Mouse (Mus musculus): ENCODE measurements at regions not wholly inside any gene's neighbourhood (a gene's known extent, or its start where the extent isn't known, plus 50 kb on each side); places are given as distances from the start of the nearest gene placed in this dataset.

DNA sequence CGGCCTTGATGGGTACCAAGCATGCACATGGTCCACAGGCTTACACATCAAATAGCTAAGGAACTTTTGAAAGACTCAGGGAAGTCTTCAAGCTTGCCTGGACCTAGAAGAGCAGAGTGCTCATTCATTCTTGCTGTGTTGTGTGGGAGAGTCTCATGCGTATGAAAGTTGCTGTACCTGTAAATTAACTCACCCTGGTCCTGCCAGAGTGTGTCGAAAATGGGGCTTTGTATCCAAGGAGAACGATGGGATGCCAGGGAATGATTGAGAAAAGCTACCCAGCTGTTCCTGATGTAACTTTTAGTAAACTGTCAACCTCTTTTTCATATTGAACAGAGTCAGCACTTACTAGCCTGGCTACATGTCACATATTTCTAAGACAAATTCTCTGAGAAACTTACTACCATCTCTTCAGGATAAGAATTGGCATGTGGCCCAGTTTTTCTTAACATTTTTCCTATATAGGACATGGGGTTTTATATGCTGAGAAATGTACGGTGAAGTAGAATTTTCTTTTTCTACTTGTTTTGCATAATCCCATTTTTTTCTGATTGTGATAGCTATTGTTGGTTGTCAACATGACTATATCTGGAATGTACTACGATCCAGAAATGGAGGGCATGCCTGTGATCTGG, 95.0 kb upstream of the Rreb1 start:
- Histone ChIP-seq H3K4me1 (replicated peaks; ENCODE audit: insufficient read depth, low read length) (no peaks in the 10 kb centered on the region), H3K27ac (no peak overlapping the region), H3K9me3 (replicated peaks; ENCODE audit: low read length) (no peaks in the 10 kb centered on the region), H3K27me3 (ENCODE audit: insufficient read depth, low read length) (no peaks in the 10 kb centered on the region), H3K4me3 (replicated peaks; ENCODE audit: low read depth, low read length) (no peak overlapping the region), H3K36me3 (ENCODE audit: insufficient read depth, low read length) (no peaks in the 10 kb centered on the region), H3K9ac (ENCODE audit: low read depth, low read length) (no peak overlapping the region), H3K4me2 (ENCODE audit: low read length) (no peak overlapping the region)
- 78% methylated on average over 6 of the region's 6 CpGs for WGBS
- ATAC-seq (replicated peaks; ENCODE audit: low FRiP score, low read depth) (no peak), DNase-seq (ENCODE audit: low spot score) (no peak)
- TF ChIP-seq CTCF (IDR thresholded peaks at IDR 0.05; ENCODE audit: low read depth), result no peak

DNA sequence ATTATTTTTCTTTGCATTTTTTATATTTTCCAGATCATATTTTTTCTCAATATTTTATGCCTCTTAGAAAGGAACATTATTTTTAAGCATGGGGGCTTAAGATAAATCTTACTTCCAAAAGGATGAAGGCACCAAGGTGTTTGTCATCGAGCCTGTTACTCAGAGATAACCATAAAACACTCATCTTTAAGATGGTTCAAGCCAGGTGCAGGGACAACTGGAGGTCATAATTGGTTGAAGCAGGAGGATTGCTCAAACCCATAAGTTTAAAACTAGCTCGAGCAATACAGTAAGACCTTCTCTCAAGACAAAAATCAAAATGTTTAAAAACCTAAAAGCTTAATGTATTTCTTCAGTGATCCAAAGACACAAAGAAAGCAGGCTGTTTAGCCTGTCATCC, 92.6 kb upstream of the Rreb1 start:
- H3K4me2 ChIP-seq (ENCODE audit: low read length), result no peak overlapping the region
- no peaks in the 10 kb centered on the region for H3K36me3 ChIP-seq (ENCODE audit: insufficient read depth, low read length)
- H3K9me3 ChIP-seq (replicated peaks; ENCODE audit: low read length), result no peaks in the 10 kb centered on the region
- ATAC-seq (replicated peaks; ENCODE audit: low FRiP score, low read depth) (no peak), DNase-seq (ENCODE audit: low spot score) (no peak)
- no peaks in the 10 kb centered on the region for H3K4me1 ChIP-seq (replicated peaks; ENCODE audit: insufficient read depth, low read length)
- H3K27ac ChIP-seq, result no peak overlapping the region
- H3K4me3 ChIP-seq (replicated peaks; ENCODE audit: low read depth, low read length), result no peak overlapping the region
- no peak for TF ChIP-seq CTCF (IDR thresholded peaks at IDR 0.05; ENCODE audit: low read depth)
- H3K27me3 ChIP-seq (ENCODE audit: insufficient read depth, low read length), result no peaks in the 10 kb centered on the region
- WGBS, result 67% methylated on average over 2 of the region's 2 CpGs
- no peak overlapping the region for H3K9ac ChIP-seq (ENCODE audit: low read depth, low read length)

DNA sequence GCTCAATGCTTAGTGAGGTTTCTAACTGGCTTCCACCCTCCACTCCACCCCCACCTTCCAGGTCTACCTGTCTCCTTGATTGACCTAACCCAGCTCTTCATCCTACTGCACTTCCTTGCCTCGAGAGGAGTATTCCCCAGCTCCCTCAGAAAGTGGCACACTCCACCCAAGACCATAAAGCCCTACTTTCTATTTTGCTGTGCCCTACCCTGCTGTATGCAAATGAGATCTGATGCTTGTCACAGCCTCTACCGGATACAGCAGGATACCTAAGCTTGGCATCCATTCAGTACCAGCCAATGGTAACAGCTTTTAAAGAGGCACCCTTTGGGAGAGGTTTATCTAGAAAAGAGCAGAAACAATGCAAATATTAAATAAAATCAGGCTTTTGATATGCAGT, 92.1 kb upstream of the Rreb1 start:
- Histone ChIP-seq H3K4me1 (replicated peaks; ENCODE audit: insufficient read depth, low read length) (no peaks in the 10 kb centered on the region), H3K4me3 (replicated peaks; ENCODE audit: low read depth, low read length) (no peak overlapping the region), H3K4me2 (ENCODE audit: low read length) (no peak overlapping the region), H3K27ac (no peak overlapping the region), H3K9ac (ENCODE audit: low read depth, low read length) (no peak overlapping the region), H3K9me3 (replicated peaks; ENCODE audit: low read length) (no peaks in the 10 kb centered on the region), H3K36me3 (ENCODE audit: insufficient read depth, low read length) (no peaks in the 10 kb centered on the region), H3K27me3 (ENCODE audit: insufficient read depth, low read length) (no peaks in the 10 kb centered on the region)
- DNase-seq (ENCODE audit: low spot score), result no peak
- no peak for TF ChIP-seq CTCF (IDR thresholded peaks at IDR 0.05; ENCODE audit: low read depth)
- ATAC-seq (replicated peaks; ENCODE audit: low FRiP score, low read depth), result no peak
- WGBS, result 46% methylated on average over 2 of the region's 2 CpGs

DNA sequence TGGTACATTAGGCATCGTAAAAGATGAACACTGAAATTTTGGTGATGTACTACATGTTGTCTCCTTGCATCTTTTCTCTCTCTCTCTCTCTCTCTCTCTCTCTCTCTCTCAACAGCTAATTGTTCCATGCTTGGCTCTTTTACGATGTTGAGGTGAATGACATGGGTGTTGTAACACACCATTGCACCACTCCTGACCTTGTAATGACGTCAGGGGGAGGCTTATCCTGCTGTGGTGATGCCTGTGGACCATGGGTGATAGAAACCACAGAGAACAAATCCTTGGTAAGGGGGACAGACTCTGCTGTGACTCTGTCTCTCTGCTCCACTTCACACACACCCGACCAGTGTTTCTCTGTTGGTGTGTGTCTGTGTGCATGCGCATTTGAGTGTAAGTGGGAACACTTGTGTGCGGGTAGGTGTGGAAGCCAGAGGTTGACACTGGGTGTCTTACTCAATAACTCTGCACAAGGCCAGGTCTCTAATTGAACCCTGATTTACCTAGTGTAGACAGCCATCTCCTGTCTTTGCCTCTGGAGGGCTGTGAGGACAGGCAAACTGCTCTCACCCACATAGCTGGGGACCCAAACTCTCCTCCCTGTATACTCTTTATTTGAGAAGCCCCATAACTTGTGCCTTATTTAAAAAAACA, 88.9 kb upstream of the Rreb1 start:
- Histone ChIP-seq H3K36me3 (ENCODE audit: insufficient read depth, low read length) (no peaks in the 10 kb centered on the region), H3K4me2 (ENCODE audit: low read length) (no peak overlapping the region), H3K9ac (ENCODE audit: low read depth, low read length) (no peak overlapping the region), H3K4me3 (replicated peaks; ENCODE audit: low read depth, low read length) (no peak overlapping the region), H3K9me3 (replicated peaks; ENCODE audit: low read length) (no peaks in the 10 kb centered on the region), H3K27me3 (ENCODE audit: insufficient read depth, low read length) (no peaks in the 10 kb centered on the region), H3K4me1 (replicated peaks; ENCODE audit: insufficient read depth, low read length) (no peaks in the 10 kb centered on the region), H3K27ac (no peak overlapping the region)
- no peak for ATAC-seq (replicated peaks; ENCODE audit: low FRiP score, low read depth)
- no peak for DNase-seq (ENCODE audit: low spot score)
- WGBS, result 75% methylated on average over 6 of the region's 6 CpGs
- TF ChIP-seq CTCF (IDR thresholded peaks at IDR 0.05; ENCODE audit: low read depth), result no peak

DNA sequence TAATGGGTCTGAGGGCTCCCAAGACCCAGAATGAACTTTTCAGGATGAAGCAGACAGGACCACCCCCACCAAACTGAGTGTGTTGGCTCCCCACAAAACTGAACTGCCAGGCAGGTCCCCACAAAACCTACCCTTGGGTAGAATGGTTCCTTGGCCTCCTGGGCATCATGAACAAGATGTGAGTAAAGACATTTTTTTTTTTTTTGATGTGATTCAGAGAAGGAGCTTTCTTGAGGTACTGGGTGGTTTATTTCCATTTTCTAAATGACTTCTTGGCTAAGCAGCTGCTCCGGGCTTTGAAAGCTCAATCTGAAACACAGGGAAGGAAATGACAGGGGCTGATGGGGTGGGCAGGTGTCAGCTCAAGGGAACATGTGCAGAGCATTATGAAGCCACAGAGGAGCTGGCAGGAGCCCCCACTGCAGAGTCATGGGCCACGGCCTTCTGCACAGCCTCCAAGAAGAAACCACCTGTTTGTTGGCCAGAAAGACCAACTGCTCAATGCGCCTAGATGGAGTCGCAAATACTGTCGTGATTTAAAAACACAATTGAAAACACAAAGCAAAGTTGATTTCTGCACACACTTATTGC, 86.2 kb upstream of the Rreb1 start:
- Histone ChIP-seq H3K9ac (ENCODE audit: low read depth, low read length) (no peak overlapping the region), H3K4me1 (replicated peaks; ENCODE audit: insufficient read depth, low read length) (no peaks in the 10 kb centered on the region), H3K9me3 (replicated peaks; ENCODE audit: low read length) (no peaks in the 10 kb centered on the region), H3K4me3 (replicated peaks; ENCODE audit: low read depth, low read length) (no peak overlapping the region), H3K27me3 (ENCODE audit: insufficient read depth, low read length) (no peaks in the 10 kb centered on the region), H3K4me2 (ENCODE audit: low read length) (no peak overlapping the region), H3K36me3 (ENCODE audit: insufficient read depth, low read length) (no peaks in the 10 kb centered on the region), H3K27ac (no peak overlapping the region)
- no peak for TF ChIP-seq CTCF (IDR thresholded peaks at IDR 0.05; ENCODE audit: low read depth)
- ATAC-seq (replicated peaks; ENCODE audit: low FRiP score, low read depth), result no peak
- DNase-seq (ENCODE audit: low spot score), result no peak
- WGBS, result 85% methylated on average over 5 of the region's 5 CpGs

DNA sequence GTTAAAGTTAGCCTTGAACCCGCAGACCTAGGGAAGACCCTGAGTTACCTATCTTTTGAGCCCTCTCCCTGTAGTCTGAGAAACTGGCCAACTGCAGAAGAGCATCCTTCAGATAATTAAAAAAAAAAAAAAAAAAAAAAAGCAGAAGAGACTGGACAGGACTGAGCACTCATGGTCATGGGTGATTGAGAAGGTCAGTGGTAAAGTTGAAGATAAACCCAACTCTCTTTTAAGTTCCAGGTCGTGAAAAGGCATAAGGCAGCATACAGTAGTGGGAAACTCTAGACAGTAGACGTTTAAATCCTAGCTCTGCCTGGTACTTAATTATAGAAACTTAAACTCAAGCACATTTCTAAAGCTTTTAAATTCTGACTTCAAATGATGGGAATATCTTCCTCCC, 84.6 kb upstream of the Rreb1 start:
- no peak for TF ChIP-seq CTCF (IDR thresholded peaks at IDR 0.05; ENCODE audit: low read depth)
- Histone ChIP-seq H3K4me1 (replicated peaks; ENCODE audit: insufficient read depth, low read length) (no peaks in the 10 kb centered on the region), H3K27me3 (ENCODE audit: insufficient read depth, low read length) (no peaks in the 10 kb centered on the region), H3K4me3 (replicated peaks; ENCODE audit: low read depth, low read length) (no peak overlapping the region), H3K4me2 (ENCODE audit: low read length) (no peak overlapping the region), H3K36me3 (ENCODE audit: insufficient read depth, low read length) (no peaks in the 10 kb centered on the region), H3K27ac (no peak overlapping the region), H3K9me3 (replicated peaks; ENCODE audit: low read length) (no peaks in the 10 kb centered on the region), H3K9ac (ENCODE audit: low read depth, low read length) (no peak overlapping the region)
- WGBS, result 55% methylated on average over 3 of the region's 3 CpGs
- no peak for ATAC-seq (replicated peaks; ENCODE audit: low FRiP score, low read depth)
- DNase-seq (ENCODE audit: low spot score), result no peak

Data from kidney, postnatal 0 days (tissue).